Mouse (Mus musculus): ENCODE data around the gene Sec24a.

GRCm38 (mm10) chr11:51670846-51671245 is 92.6 kb downstream of the Sec24a start:
- TF ChIP-seq CTCF (IDR thresholded peaks at IDR 0.05; ENCODE audit: low read depth, low read length) (no peak), POLR2A (IDR thresholded peaks at IDR 0.05; ENCODE audit: borderline replicate concordance, low read depth, low read length) (no peak)
